Mouse (Mus musculus) MEL (cell line): Measurements from ENCODE around the gene Arhgap45. TPM values are rescaled to one million over a fixed set of nuclear protein-coding genes. Genes with fewer than 3 reads are reported as not detected.
A peak's percentile ranks its signal among the peaks of the same experiment; 100 is the strongest.

ENCODE experiments used
- DNase-seq: peaks from one replicate; pipeline ENCODE4 v3.0.0; 2011; ENCODE audit warnings: low read depth, low spot score
- H3K27ac ChIP-seq: 2 replicates; pipeline ENCODE4 v1.5.1; 2012; ENCODE audit warnings: low read depth, mild to moderate bottlenecking, control low read depth, low read length, moderate library complexity; ENCODE audit not compliant: control insufficient read depth
- H3K27me3 ChIP-seq, 2 experiments: fragments of 150-350 bp in 1 of 2; sonication (generic) in 1 of 2; 2 replicates each; pipeline ENCODE4 v1.6.1; 2012; ENCODE audit warnings: low read length in 2 of 2, mild to moderate bottlenecking in 2 of 2, improper control_type of control experiment in 1 of 2, moderate library complexity in 1 of 2; ENCODE audit not compliant: insufficient read depth in 2 of 2, control insufficient read depth in 1 of 2
- H3K36me3 ChIP-seq, 2 experiments: 2 replicates each; pipeline ENCODE4 v1.6.1; 2012 to 2014; ENCODE audit warnings: low read length in 2 of 2, improper control_type of control experiment in 1 of 2, inconsistent platforms in 1 of 2, mild to moderate bottlenecking in 1 of 2; ENCODE audit not compliant: insufficient read depth in 2 of 2, control insufficient read depth in 1 of 2
- H3K4me1 ChIP-seq, 2 experiments: fragments of 150-350 bp in 1 of 2; sonication (generic) in 1 of 2; 2 replicates each; pipeline ENCODE4 v1.6.1; 2012; ENCODE audit warnings: low read length in 2 of 2, improper control_type of control experiment in 1 of 2, mild to moderate bottlenecking in 1 of 2; ENCODE audit not compliant: insufficient read depth in 2 of 2, control insufficient read depth in 1 of 2
- H3K4me3 ChIP-seq, 2 experiments: fragments of 150-350 bp in 1 of 2; sonication (generic) in 1 of 2; 2 replicates each; pipeline ENCODE4 v1.5.1; 2012; ENCODE audit warnings: low read depth in 2 of 2, low read length in 2 of 2, mild to moderate bottlenecking in 2 of 2, moderate library complexity in 2 of 2, control low read depth in 1 of 2, improper control_type of control experiment in 1 of 2; ENCODE audit not compliant: control insufficient read depth in 1 of 2, insufficient read depth in 1 of 2
- H3K79me2 ChIP-seq: 2 replicates; pipeline ENCODE4 v1.6.1; 2012; ENCODE audit warnings: mild to moderate bottlenecking, low read length, moderate library complexity; ENCODE audit not compliant: control insufficient read depth, poor library complexity, insufficient read depth
- H3K9ac ChIP-seq: 2 replicates; pipeline ENCODE4 v1.6.1; 2012; ENCODE audit warnings: low read depth, mild to moderate bottlenecking, control low read depth, low read length, moderate library complexity; ENCODE audit not compliant: control insufficient read depth, poor library complexity, severe bottlenecking
- H3K9me3 ChIP-seq: fragments of 150-350 bp; sonication (generic); replicated peaks from 2 replicates; pipeline ENCODE4 v1.6.1; 2012; ENCODE audit warnings: mild to moderate bottlenecking, low read length, improper control_type of control experiment, moderate library complexity; ENCODE audit not compliant: insufficient read depth
- CHD1 ChIP-seq: IDR thresholded peaks from 2 replicates; pipeline ENCODE4 v1.6.1; 2012; ENCODE audit warnings: low read depth, mild to moderate bottlenecking, inconsistent platforms, low read length, improper control_type of control experiment
- CHD2 ChIP-seq: IDR thresholded peaks from 2 replicates; pipeline ENCODE4 v1.6.1; 2011; ENCODE audit warnings: low read length, improper control_type of control experiment
- E2F4 ChIP-seq: IDR thresholded peaks from 2 replicates; pipeline ENCODE4 v1.6.1; 2011; ENCODE audit warnings: low read depth, low read length, improper control_type of control experiment, borderline replicate concordance
- EP300 ChIP-seq, 2 experiments: IDR thresholded peaks; 2 replicates each; pipeline ENCODE4 v1.6.1; 2011; ENCODE audit warnings: improper control_type of control experiment in 2 of 2, low read length in 2 of 2, low read depth in 1 of 2, mild to moderate bottlenecking in 1 of 2
- ETS1 ChIP-seq: IDR thresholded peaks from 2 replicates; pipeline ENCODE4 v1.6.1; 2012; ENCODE audit warnings: low read depth, mild to moderate bottlenecking, inconsistent platforms, low read length, improper control_type of control experiment, moderate library complexity
- JUND ChIP-seq: IDR thresholded peaks from 2 replicates; pipeline ENCODE4 v1.6.1; 2011; ENCODE audit warnings: low read depth, mild to moderate bottlenecking, improper control_type of control experiment, low read length
- MAZ ChIP-seq: IDR thresholded peaks from 2 replicates; pipeline ENCODE4 v1.6.1; 2012; ENCODE audit warnings: low read depth, mild to moderate bottlenecking, inconsistent platforms, low read length, improper control_type of control experiment
- MXI1 ChIP-seq: IDR thresholded peaks from 2 replicates; pipeline ENCODE4 v1.6.1; 2011; ENCODE audit warnings: mild to moderate bottlenecking, low read depth, low read length, improper control_type of control experiment
- MYB ChIP-seq: IDR thresholded peaks from 2 replicates; pipeline ENCODE4 v1.6.1; 2011; ENCODE audit warnings: mild to moderate bottlenecking, low read depth, low read length, improper control_type of control experiment
- MYC ChIP-seq: IDR thresholded peaks from 2 replicates; pipeline ENCODE4 v1.6.1; 2011; ENCODE audit warnings: low read depth, mild to moderate bottlenecking, low read length, improper control_type of control experiment, moderate library complexity
- NELFE ChIP-seq: IDR thresholded peaks from 2 replicates; pipeline ENCODE4 v1.6.1; 2011; ENCODE audit warnings: low read depth, low read length, improper control_type of control experiment
- NRF1 ChIP-seq: IDR thresholded peaks from 2 replicates; pipeline ENCODE4 v1.6.1; 2014; ENCODE audit warnings: low read depth, mild to moderate bottlenecking, inconsistent platforms, low read length, improper control_type of control experiment, moderate library complexity; ENCODE audit not compliant: poor library complexity, insufficient read depth, severe bottlenecking
- POLR2A ChIP-seq, 2 experiments: IDR thresholded peaks; 2 replicates each; pipeline ENCODE4 v1.6.1; 2011 to 2012; ENCODE audit warnings: low read length in 2 of 2, mild to moderate bottlenecking in 2 of 2, control low read depth in 1 of 2, improper control_type of control experiment in 1 of 2, low read depth in 1 of 2, moderate library complexity in 1 of 2; ENCODE audit not compliant: control insufficient read depth in 1 of 2, insufficient read depth in 1 of 2, poor library complexity in 1 of 2
- POLR2AphosphoS2 ChIP-seq: IDR thresholded peaks from 2 replicates; pipeline ENCODE4 v1.6.1; 2011; ENCODE audit warnings: low read length, improper control_type of control experiment
- POLR2AphosphoS5 ChIP-seq: IDR thresholded peaks from 2 replicates; pipeline ENCODE4 v1.6.1; 2012; ENCODE audit warnings: low read depth, borderline replicate concordance, mild to moderate bottlenecking, inconsistent platforms, low read length, moderate library complexity, mixed read lengths
- RAD21 ChIP-seq: IDR thresholded peaks from 2 replicates; pipeline ENCODE4 v1.6.1; 2011; ENCODE audit warnings: mild to moderate bottlenecking, low read depth, low read length, improper control_type of control experiment
- RCOR1 ChIP-seq: IDR thresholded peaks from 2 replicates; pipeline ENCODE4 v1.6.1; 2012; ENCODE audit warnings: low read depth, mild to moderate bottlenecking, inconsistent platforms, low read length, improper control_type of control experiment
- SIN3A ChIP-seq: IDR thresholded peaks from 2 replicates; pipeline ENCODE4 v1.6.1; 2012; ENCODE audit warnings: low read length, improper control_type of control experiment, inconsistent platforms
- TAL1 ChIP-seq: IDR thresholded peaks from 2 replicates; pipeline ENCODE4 v1.6.1; 2012; ENCODE audit warnings: mild to moderate bottlenecking, inconsistent platforms, low read length, moderate library complexity, mixed read lengths
- TBP ChIP-seq: IDR thresholded peaks from 2 replicates; pipeline ENCODE4 v1.8.0; 2011; ENCODE audit warnings: low read depth, low read length, improper control_type of control experiment
- TCF12 ChIP-seq: IDR thresholded peaks from 2 replicates; pipeline ENCODE4 v1.6.1; 2014; ENCODE audit warnings: low read depth, mild to moderate bottlenecking, inconsistent platforms, low read length, improper control_type of control experiment, moderate library complexity
- USF2 ChIP-seq, 2 experiments: IDR thresholded peaks; 2 replicates each; pipeline ENCODE4 v1.6.1; 2011 to 2012; ENCODE audit warnings: improper control_type of control experiment in 2 of 2, low read length in 2 of 2, borderline replicate concordance in 1 of 2, inconsistent platforms in 1 of 2, low read depth in 1 of 2, mild to moderate bottlenecking in 1 of 2; ENCODE audit not compliant: insufficient read depth in 1 of 2
- ZKSCAN1 ChIP-seq: IDR thresholded peaks from 2 replicates; pipeline ENCODE4 v1.6.1; 2012; ENCODE audit warnings: low read depth, mild to moderate bottlenecking, inconsistent platforms, low read length, improper control_type of control experiment, moderate library complexity
- ZMIZ1 ChIP-seq: IDR thresholded peaks from 2 replicates; pipeline ENCODE4 v1.6.1; 2012; ENCODE audit warnings: low read depth, mild to moderate bottlenecking, inconsistent platforms, low read length, improper control_type of control experiment, moderate library complexity
- ZNF384 ChIP-seq: IDR thresholded peaks from 2 replicates; pipeline ENCODE4 v1.6.1; 2012; ENCODE audit warnings: low read depth, mild to moderate bottlenecking, inconsistent platforms, low read length, improper control_type of control experiment
- polyA plus RNA-seq, 2 experiments: library from polyadenylated mRNA; stranded (reverse) in 1 of 2; unstranded in 1 of 2; fragments of >175 nt in 1 of 2; fragments of >200 nt in 1 of 2; gene quantifications; 2 replicates each; pipeline versions ENCODE4 v1.2.1 to v1.2.4; 2012; ENCODE audit warnings: low replicate concordance in 2 of 2, low read depth in 1 of 2; ENCODE audit not compliant: insufficient read length in 2 of 2, insufficient read depth in 1 of 2, missing spikeins in 1 of 2
- total RNA-seq: library from RNA; depleted of rRNA; stranded (reverse); fragments of 300-350 nt; gene quantifications from 2 replicates; pipeline ENCODE4 v1.2.3, GENCODE M21; 2012

The Arhgap45 gene
- total and polyA plus RNA-seq, 3 experiments, result 26.2 to 53.6 TPM; not detected in 1

DNA sequence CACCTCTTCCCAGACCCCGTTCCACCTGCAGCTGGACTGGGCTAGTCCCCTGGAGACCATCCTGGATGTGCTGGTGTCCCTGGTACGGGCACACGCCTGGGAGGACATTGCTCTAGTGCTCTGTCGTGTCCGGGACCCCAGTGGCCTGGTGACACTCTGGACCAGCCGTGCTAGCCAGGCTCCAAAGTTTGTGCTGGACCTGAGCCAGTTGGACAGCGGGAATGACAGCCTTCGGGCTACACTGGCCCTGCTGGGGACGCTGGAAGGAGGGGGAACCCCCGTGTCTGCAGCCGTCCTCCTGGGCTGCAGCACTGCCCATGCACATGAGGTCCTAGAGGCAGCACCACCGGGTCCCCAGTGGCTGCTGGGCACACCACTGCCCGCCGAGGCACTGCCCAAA is 43.6 kb upstream of the Arhgap45 start:
- Histone ChIP-seq H3K4me1 (no peaks in the 10 kb centered on the region), H3K79me2 (no peaks in the 10 kb centered on the region), H3K9me3 (no peaks in the 10 kb centered on the region), H3K9ac (no peak overlapping the region), H3K27ac (no peak overlapping the region), H3K36me3 (no peaks in the 10 kb centered on the region; a peak in 1 of 4 replicates), H3K4me3 (no peak overlapping the region), H3K27me3 (no peaks in the 10 kb centered on the region)
- no peak for DNase-seq
- TF ChIP-seq POLR2A (IDR thresholded peaks at IDR 0.05; ENCODE audit: control insufficient read depth in 1 of 2, insufficient read depth in 1 of 2, low read depth in 1 of 2, low read length in 2 of 2, poor library complexity in 1 of 2), result 0 out of 4 replicates have a peak, but pooled peaks of 1 of the 2 experiments have one; percentile 21
- no peak for TF ChIP-seq E2F4

- Histone ChIP-seq H3K27ac (no peak overlapping the region), H3K79me2 (no peaks in the 10 kb centered on the region), H3K9ac (no peak overlapping the region), H3K27me3 (no peaks in the 10 kb centered on the region), H3K4me3 (no peak overlapping the region), H3K4me1 (no peaks in the 10 kb centered on the region), H3K36me3 (no peaks in the 10 kb centered on the region; a peak in 1 of 4 replicates), H3K9me3 (no peaks in the 10 kb centered on the region)
- no peak for TF ChIP-seq CHD1
- no peak for TF ChIP-seq TBP
- no peak for TF ChIP-seq NRF1
- no peak for TF ChIP-seq MYB
- TF ChIP-seq SIN3A, result no peak
- no peak for TF ChIP-seq RCOR1
- no peak for TF ChIP-seq USF2 (IDR thresholded peaks at IDR 0.05; ENCODE audit: borderline replicate concordance in 1 of 2, insufficient read depth in 1 of 2, low read depth in 1 of 2, low read length in 2 of 2)
- TF ChIP-seq MAZ, result no peak
- TF ChIP-seq POLR2AphosphoS2, result no peak
- TF ChIP-seq E2F4, result no peak
- no peak for TF ChIP-seq ZKSCAN1
- no peak for TF ChIP-seq ZMIZ1
- TF ChIP-seq TAL1, result no peak
- DNase-seq, result no peak
Observed at GRCm38 (mm10) chr10:79974087-79974486, 42.4 kb upstream of the Arhgap45 start.

DNA sequence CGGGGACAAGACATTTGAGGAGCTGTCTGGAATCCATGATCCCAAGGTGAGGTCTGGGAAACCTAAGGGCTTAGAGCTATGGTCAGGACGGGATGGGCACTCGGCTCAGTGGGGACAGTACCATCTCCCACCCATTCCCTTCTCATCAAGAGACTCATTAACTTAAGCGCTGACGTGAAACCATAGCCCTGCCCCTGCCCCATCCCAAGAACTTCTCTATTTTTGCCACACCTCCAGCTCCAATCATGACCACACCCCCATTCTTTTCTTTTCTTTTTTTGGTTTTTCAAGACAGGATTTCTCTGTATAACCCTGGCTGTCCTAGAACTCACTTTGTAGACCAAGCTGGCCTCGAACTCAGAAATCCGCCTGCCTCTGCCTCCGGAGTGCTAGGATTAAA is 41.8 kb upstream of the Arhgap45 start:
- Histone ChIP-seq H3K27me3 (no peaks in the 10 kb centered on the region), H3K9ac (no peak overlapping the region), H3K27ac (no peak overlapping the region), H3K79me2 (peaks cover under 1% of the 10 kb centered on the region; the same call in 1 of the 2 replicates), H3K9me3 (no peaks in the 10 kb centered on the region), H3K36me3 (no peaks in the 10 kb centered on the region; a peak in 1 of 4 replicates), H3K4me1 (no peaks in the 10 kb centered on the region), H3K4me3 (no peak overlapping the region)
- DNase-seq, result peak; percentile 61
- TF ChIP-seq SIN3A (no peak), MYB (no peak), TCF12 (no peak), CHD2 (no peak), TAL1 (no peak), MXI1 (no peak), NELFE (no peak), JUND (no peak), ZKSCAN1 (no peak), POLR2AphosphoS5 (no peak), MYC (no peak), POLR2A (IDR thresholded peaks at IDR 0.05; ENCODE audit: control insufficient read depth in 1 of 2, insufficient read depth in 1 of 2, low read depth in 1 of 2, low read length in 2 of 2, poor library complexity in 1 of 2) (no peak), ETS1 (no peak), ZNF384 (no peak), EP300 (IDR thresholded peaks at IDR 0.05; ENCODE audit: low read depth in 1 of 2, low read length in 2 of 2) (no peak), RAD21 (no peak)
